Mouse (Mus musculus) heart, postnatal 0 days (tissue): Measurements from ENCODE around the gene Zcchc3. TPM values are rescaled to one million over a fixed set of nuclear protein-coding genes. Genes with fewer than 3 reads are reported as not detected.
A peak's percentile ranks its signal among the peaks of the same experiment; 100 is the strongest.

ENCODE experiments used
- ATAC-seq: fragments of 200-750 bp; cut with Nextera tagmentation; 2 replicates; pipeline ENCODE4 v1.8.0; 2017; ENCODE audit warnings: low read depth, moderate number of reproducible peaks, moderate library complexity; ENCODE audit not compliant: insufficient read depth
- DNase-seq: peaks from one replicate; pipeline ENCODE4 v3.0.0-alpha.2; 2016; ENCODE audit warnings: low spot score
- H3K27ac ChIP-seq: fragments of 300-500 bp; sonication (generic); 2 replicates; pipeline ENCODE4 v1.5.1; 2014; ENCODE audit warnings: low read depth, mild to moderate bottlenecking
- H3K27me3 ChIP-seq: fragments of 300-500 bp; sonication (generic); 2 replicates; pipeline ENCODE4 v1.6.1; 2014; ENCODE audit warnings: low read length, mixed read lengths; ENCODE audit not compliant: control insufficient read depth, insufficient read depth
- H3K36me3 ChIP-seq: fragments of 300-500 bp; sonication (generic); replicated peaks from 2 replicates; pipeline ENCODE4 v1.6.1; 2014; ENCODE audit warnings: low read length, mixed read lengths; ENCODE audit not compliant: control insufficient read depth, insufficient read depth
- H3K4me1 ChIP-seq: fragments of 300-500 bp; sonication (generic); 2 replicates; pipeline ENCODE4 v1.6.1; 2014; ENCODE audit warnings: antibody characterized with exemption; ENCODE audit not compliant: control insufficient read depth, insufficient read depth
- H3K4me2 ChIP-seq: fragments of 300-500 bp; sonication (generic); 2 replicates; pipeline ENCODE4 v1.6.1; 2014; ENCODE audit warnings: low read depth, mild to moderate bottlenecking, low read length, moderate library complexity
- H3K4me3 ChIP-seq: fragments of 300-500 bp; sonication (generic); 2 replicates; pipeline ENCODE4 v1.5.1; 2014; ENCODE audit warnings: low read depth, low read length
- H3K9ac ChIP-seq: fragments of 300-500 bp; sonication (generic); replicated peaks from 2 replicates; pipeline ENCODE4 v1.6.1; 2014; ENCODE audit warnings: low read depth, low read length, mixed read lengths
- H3K9me3 ChIP-seq: fragments of 300-500 bp; sonication (generic); replicated peaks from 2 replicates; pipeline ENCODE4 v1.6.1; 2016; ENCODE audit warnings: low read length; ENCODE audit not compliant: control insufficient read depth
- CTCF ChIP-seq: IDR thresholded peaks from 2 replicates; pipeline ENCODE4 v1.5.1; 2016; ENCODE audit warnings: antibody characterized with exemption, control low read depth, low read depth
- EP300 ChIP-seq: IDR thresholded peaks from 2 replicates; pipeline ENCODE4 v1.6.1; 2016; ENCODE audit warnings: antibody characterized with exemption, low read depth
- WGBS: fragments of 180-500 bp; shearing (Covaris S2); extraction: QIAGEN DNeasy Blood & Tissue Kit; methylation state at CpG from one replicate; pipeline ENCODE4 v1.1.7; 2014; 5-methylcytosine and 5-hydroxymethylcytosine counted together
- polyA plus RNA-seq: library from polyadenylated mRNA; unstranded; fragments of >200 nt; fragmentation: Nextera tagmentation; extraction: Ambion mirVana; gene quantifications from 2 replicates; pipeline ENCODE4 v1.2.1, GENCODE M21; 2015
- total RNA-seq: library from RNA; depleted of rRNA; stranded (reverse); fragments of >200 nt; gene quantifications from 2 replicates; pipeline ENCODE4 v1.2.3, GENCODE M21; 2014; ENCODE audit warnings: low replicate concordance; rRNA removed

Zcchc3 gene
- total RNA-seq = 21.1 and 27.2 TPM in 2 replicates
- polyA plus RNA-seq = 18.3 and 20.6 TPM in 2 replicates

GRCm38 (mm10) chr2:152414591-152415165 lies at the start of gene Zcchc3:
Gene Zcchc3, minus strand, starts transcription at chr2:152415027.
- Histone ChIP-seq H3K36me3 (no peaks in the 10 kb centered on the region), H3K27me3 (no peaks in the 10 kb centered on the region), H3K9ac (peak within 1 kb of the TSS; percentile 98), H3K9me3 (no peaks in the 10 kb centered on the region), H3K4me2 (peak within 1 kb of the TSS; percentile 82), H3K4me1 (peaks cover 28% of the 10 kb centered on the region), H3K4me3 (peak within 1 kb of the TSS; percentile 89), H3K27ac (peak within 1 kb of the TSS; percentile 98)
- ATAC-seq (peak; percentile 84), DNase-seq (peak; percentile 93)
- no peak for TF ChIP-seq CTCF
- TF ChIP-seq EP300 = peak; percentile 62; the same call in 1 of the 2 replicates
- WGBS = under 1% methylated on average over 60 of the region's 65 CpGs

- H3K4me3 ChIP-seq = no peak overlapping the region
- H3K27ac ChIP-seq = no peak overlapping the region
- no peak for TF ChIP-seq CTCF
- TF ChIP-seq EP300 = no peak
- no peaks in the 10 kb centered on the region for H3K36me3 ChIP-seq
- ATAC-seq (no peak), DNase-seq (no peak)
- H3K9me3 ChIP-seq = no peaks in the 10 kb centered on the region
- H3K4me1 ChIP-seq = no peaks in the 10 kb centered on the region
- 51% methylated on average over 13 of the region's 13 CpGs for WGBS
- H3K27me3 ChIP-seq = no peaks in the 10 kb centered on the region
- no peak overlapping the region for H3K4me2 ChIP-seq
- no peak overlapping the region for H3K9ac ChIP-seq
Measured at GRCm38 (mm10) chr2:152459241-152459640, 44.4 kb upstream of the Zcchc3 start.

GRCm38 (mm10) chr2:152452101-152452781 lies 37.4 kb upstream of the Zcchc3 start:
- Histone ChIP-seq H3K4me1 (0 out of 2 replicates have a peak, but pooled peaks cover under 1% of the 10 kb centered on the region), H3K27me3 (no peaks in the 10 kb centered on the region), H3K4me2 (no peak overlapping the region), H3K27ac (no peak overlapping the region), H3K9me3 (no peaks in the 10 kb centered on the region), H3K4me3 (no peak overlapping the region), H3K9ac (no peak overlapping the region), H3K36me3 (no peaks in the 10 kb centered on the region)
- ATAC-seq (no peak), DNase-seq (no peak)
- WGBS = 78% methylated on average over 4 of the region's 4 CpGs
- TF ChIP-seq CTCF (no peak), EP300 (no peak)

GRCm38 (mm10) chr2:152450241-152450640 lies 35.4 kb upstream of the Zcchc3 start:
- Histone ChIP-seq H3K36me3 (no peaks in the 10 kb centered on the region), H3K9me3 (no peaks in the 10 kb centered on the region), H3K27me3 (no peaks in the 10 kb centered on the region), H3K4me3 (no peak overlapping the region), H3K27ac (no peak overlapping the region), H3K9ac (no peak overlapping the region), H3K4me2 (no peak overlapping the region), H3K4me1 (peaks cover 7% of the 10 kb centered on the region; the same call in 1 of the 2 replicates)
- no peak for TF ChIP-seq EP300
- peak; percentile 72 for TF ChIP-seq CTCF
- DNase-seq (peak; percentile 23), ATAC-seq (no peak)
- under 1% methylated on average over 5 of the region's 5 CpGs for WGBS

GRCm38 (mm10) chr2:152447461-152447860 lies 32.6 kb upstream of the Zcchc3 start:
- H3K4me3 ChIP-seq = no peak overlapping the region
- no peaks in the 10 kb centered on the region for H3K9me3 ChIP-seq
- H3K36me3 ChIP-seq = no peaks in the 10 kb centered on the region
- DNase-seq (no peak), ATAC-seq (no peak)
- H3K27me3 ChIP-seq = no peaks in the 10 kb centered on the region
- TF ChIP-seq EP300 (no peak), CTCF (no peak)
- H3K9ac ChIP-seq = no peak overlapping the region
- no peak overlapping the region for H3K27ac ChIP-seq
- H3K4me2 ChIP-seq = no peak overlapping the region
- WGBS = 19% methylated on average over 5 of the region's 5 CpGs
- H3K4me1 ChIP-seq = peaks cover 7% of the 10 kb centered on the region; the same call in 1 of the 2 replicates
